Mouse (Mus musculus) spleen, embryonic (tissue): ENCODE results near the gene Rnase4.

Source experiments
- CTCF ChIA-PET: fragments of 350-600 bp; sonication (Branson Sonifier 250); formaldehyde crosslinking; loops from one replicate; lab custom pipeline; 2022; lab: Charles Lee

Rnase4 gene

GRCm38 (mm10) chr14:51125684-51126083, 34.8 kb downstream of the Rnase4 start:
- CTCF ChIA-PET: no interaction called here

GRCm38 (mm10) chr14:51127648-51128258, 36.9 kb downstream of the Rnase4 start:
- CTCF ChIA-PET: interaction anchor here (0.7 to 1.1 kb wide), 2 partner anchors 24 to 62 kb away, joined by 3 to 4 read pairs; no protein-coding TSS in a partner anchor

GRCm38 (mm10) chr14:51128775-51129623, 38.1 kb downstream of the Rnase4 start:
- CTCF ChIA-PET: interaction anchor here (0.6 to 1.1 kb wide), 6 partner anchors 25 to 353 kb away, joined by 3 to 6 read pairs (median 3); no protein-coding TSS in a partner anchor

GRCm38 (mm10) chr14:51129624-51129975, 38.7 kb downstream of the Rnase4 start:
- CTCF ChIA-PET: no interaction called here

- CTCF ChIA-PET: interaction anchor here (0.7 kb wide), 1 partner anchor 754 kb away, joined by 3 read pairs; no protein-coding TSS in a partner anchor
Observed at GRCm38 (mm10) chr14:51130315-51130940, 39.6 kb downstream of the Rnase4 start.

GRCm38 (mm10) chr14:51131086-51131815, 40.4 kb downstream of the Rnase4 start:
- CTCF ChIA-PET: interaction anchor here (0.6 to 0.7 kb wide), 3 partner anchors 43 to 753 kb away, joined by 3 to 12 read pairs (median 4); no protein-coding TSS in a partner anchor

GRCm38 (mm10) chr14:51132372-51132771, 41.5 kb downstream of the Rnase4 start:
- CTCF ChIA-PET: no interaction called here

GRCm38 (mm10) chr14:51140342-51140741, 49.5 kb downstream of the Rnase4 start:
- CTCF ChIA-PET: no interaction called here

GRCm38 (mm10) chr14:51142119-51142518, 51.2 kb downstream of the Rnase4 start:
- CTCF ChIA-PET: no interaction called here

GRCm38 (mm10) chr14:51142568-51142967, 51.7 kb downstream of the Rnase4 start:
- CTCF ChIA-PET: no interaction called here

- CTCF ChIA-PET: no interaction called here
Observed at GRCm38 (mm10) chr14:51143287-51143686, 52.4 kb downstream of the Rnase4 start.

- CTCF ChIA-PET: no interaction called here
Observed at GRCm38 (mm10) chr14:51143937-51144336, 53.1 kb downstream of the Rnase4 start.

- CTCF ChIA-PET: no interaction called here
Observed at GRCm38 (mm10) chr14:51144451-51144850, 53.6 kb downstream of the Rnase4 start.

GRCm38 (mm10) chr14:51145521-51145920, 54.6 kb downstream of the Rnase4 start:
- CTCF ChIA-PET: no interaction called here

- CTCF ChIA-PET: no interaction called here
Observed at GRCm38 (mm10) chr14:51146685-51147084, 55.8 kb downstream of the Rnase4 start, which contains the start of gene Rnase1. Gene Rnase1 (minus strand): TSS chr14:51146785.

- CTCF ChIA-PET: no interaction called here
Observed at GRCm38 (mm10) chr14:51148006-51148405, 57.1 kb downstream of the Rnase4 start.

GRCm38 (mm10) chr14:51149164-51149563, 58.3 kb downstream of the Rnase4 start:
- CTCF ChIA-PET: no interaction called here

GRCm38 (mm10) chr14:51150206-51150831, 59.4 kb downstream of the Rnase4 start:
- CTCF ChIA-PET: no interaction called here

- CTCF ChIA-PET: no interaction called here
Observed at GRCm38 (mm10) chr14:51152249-51152870, 61.5 kb downstream of the Rnase4 start.
